Mouse (Mus musculus): ENCODE results near the gene Cyp4f14. TPM values are rescaled to one million over a fixed set of nuclear protein-coding genes. Genes with fewer than 3 reads are reported as not detected.

Cyp4f14 gene
- polyA plus RNA-seq, 2 experiments, result not detected

DNA sequence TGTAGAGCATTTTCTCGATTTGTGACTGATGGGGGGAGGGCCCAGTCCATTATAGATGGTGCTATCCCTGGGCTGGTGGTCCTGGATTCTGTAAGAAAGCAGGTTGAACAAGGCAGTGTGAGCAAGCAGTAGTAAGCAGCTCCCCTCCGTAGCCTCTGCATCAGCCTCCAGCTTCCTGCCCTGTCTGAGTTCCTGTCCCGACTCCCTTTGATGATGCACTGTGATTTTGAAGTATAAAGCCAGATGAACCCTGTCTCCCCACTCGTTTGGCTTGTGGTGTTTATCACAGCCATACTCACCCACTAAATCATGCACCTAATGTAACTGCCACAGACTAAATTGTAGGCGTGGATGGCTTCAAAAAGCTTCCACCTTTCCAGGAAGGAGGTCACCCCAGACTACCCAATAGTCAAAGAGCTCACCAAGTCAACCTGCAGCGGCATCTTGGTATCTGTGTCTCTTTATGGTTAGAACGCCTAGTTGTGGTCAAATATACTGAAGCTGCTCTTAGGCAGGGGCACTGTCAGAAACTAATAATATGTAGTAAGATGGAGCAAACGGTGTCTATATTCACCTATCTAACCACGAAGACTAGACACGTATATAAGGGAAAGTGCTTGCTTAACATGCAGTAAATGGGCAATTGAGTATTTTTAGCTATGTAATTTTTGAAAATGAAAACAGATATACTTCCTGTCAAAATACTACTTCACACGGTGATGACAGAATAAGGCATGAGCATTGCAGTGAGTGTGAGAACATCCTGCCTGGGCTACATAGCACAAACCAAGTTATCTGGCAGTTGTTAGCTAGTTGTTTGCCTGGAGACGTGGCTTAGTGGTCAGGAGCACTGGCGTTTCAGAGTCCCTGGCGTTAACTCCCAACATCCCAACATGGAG lies 36.6 kb downstream of the Cyp4f14 start:
- Histone ChIP-seq H3K9me3 (ENCODE audit: control insufficient read depth, low read length) (no peaks in the 10 kb centered on the region), H3K9ac (ENCODE audit: low read depth, low read length, severe bottlenecking) (no peak overlapping the region), H3K4me1 (ENCODE audit: control insufficient read depth, insufficient read depth, low read length) (peaks cover 4% of the 10 kb centered on the region), H3K27ac (replicated peaks; ENCODE audit: low read depth, low read length) (no peak overlapping the region), H3K4me3 (replicated peaks; ENCODE audit: low read length) (no peak overlapping the region), H3K4me2 (replicated peaks; ENCODE audit: low read depth, low read length, severe bottlenecking) (no peak overlapping the region), H3K27me3 (ENCODE audit: control insufficient read depth, insufficient read depth, low read length) (no peaks in the 10 kb centered on the region), H3K36me3 (ENCODE audit: control insufficient read depth, insufficient read depth, low read length) (peaks cover 59% of the 10 kb centered on the region)
- no peak for TF ChIP-seq POLR2A (IDR thresholded peaks at IDR 0.05; ENCODE audit: borderline replicate concordance, extremely low read depth, insufficient read depth, insufficient read length)
- ATAC-seq (ENCODE audit: low FRiP score, low read depth) (no peak), DNase-seq (ENCODE audit: low spot score) (no peak)
- 92% methylated on average over 14 of the region's 14 CpGs for WGBS

DNA sequence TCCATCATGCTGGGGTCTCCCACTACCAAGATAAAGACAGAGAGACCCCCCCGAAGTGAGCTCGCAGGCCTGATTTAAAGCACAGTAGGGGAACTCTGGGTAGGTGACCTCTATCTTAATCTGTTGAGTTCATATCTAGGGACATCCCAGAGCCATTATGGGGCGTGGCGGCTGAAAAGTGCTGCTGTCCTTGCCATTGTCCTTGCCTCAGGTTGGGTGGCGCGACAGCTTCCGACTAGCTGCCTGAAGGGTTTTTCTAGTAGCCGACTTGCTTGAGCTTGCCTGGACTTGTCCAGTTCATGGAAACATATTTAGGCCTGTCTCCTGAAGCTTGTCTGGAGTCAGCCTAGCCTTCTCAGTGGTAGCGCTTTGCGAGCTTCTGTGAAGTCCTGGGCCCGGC lies 38.4 kb downstream of the Cyp4f14 start:
- Histone ChIP-seq H3K4me2 (replicated peaks; ENCODE audit: low read depth, low read length, severe bottlenecking) (no peak overlapping the region), H3K36me3 (ENCODE audit: control insufficient read depth, insufficient read depth, low read length) (peaks cover 41% of the 10 kb centered on the region), H3K27ac (replicated peaks; ENCODE audit: low read depth, low read length) (no peak overlapping the region), H3K27me3 (ENCODE audit: control insufficient read depth, insufficient read depth, low read length) (no peaks in the 10 kb centered on the region), H3K9ac (ENCODE audit: low read depth, low read length, severe bottlenecking) (no peak overlapping the region), H3K4me1 (ENCODE audit: control insufficient read depth, insufficient read depth, low read length) (peaks cover 4% of the 10 kb centered on the region), H3K9me3 (ENCODE audit: control insufficient read depth, low read length) (no peaks in the 10 kb centered on the region), H3K4me3 (replicated peaks; ENCODE audit: low read length) (no peak overlapping the region)
- no peak for TF ChIP-seq POLR2A (IDR thresholded peaks at IDR 0.05; ENCODE audit: borderline replicate concordance, extremely low read depth, insufficient read depth, insufficient read length)
- 95% methylated on average over 11 of the region's 11 CpGs for WGBS
- DNase-seq (ENCODE audit: low spot score), result no peak
- no peak for ATAC-seq (ENCODE audit: low FRiP score, low read depth)

DNA sequence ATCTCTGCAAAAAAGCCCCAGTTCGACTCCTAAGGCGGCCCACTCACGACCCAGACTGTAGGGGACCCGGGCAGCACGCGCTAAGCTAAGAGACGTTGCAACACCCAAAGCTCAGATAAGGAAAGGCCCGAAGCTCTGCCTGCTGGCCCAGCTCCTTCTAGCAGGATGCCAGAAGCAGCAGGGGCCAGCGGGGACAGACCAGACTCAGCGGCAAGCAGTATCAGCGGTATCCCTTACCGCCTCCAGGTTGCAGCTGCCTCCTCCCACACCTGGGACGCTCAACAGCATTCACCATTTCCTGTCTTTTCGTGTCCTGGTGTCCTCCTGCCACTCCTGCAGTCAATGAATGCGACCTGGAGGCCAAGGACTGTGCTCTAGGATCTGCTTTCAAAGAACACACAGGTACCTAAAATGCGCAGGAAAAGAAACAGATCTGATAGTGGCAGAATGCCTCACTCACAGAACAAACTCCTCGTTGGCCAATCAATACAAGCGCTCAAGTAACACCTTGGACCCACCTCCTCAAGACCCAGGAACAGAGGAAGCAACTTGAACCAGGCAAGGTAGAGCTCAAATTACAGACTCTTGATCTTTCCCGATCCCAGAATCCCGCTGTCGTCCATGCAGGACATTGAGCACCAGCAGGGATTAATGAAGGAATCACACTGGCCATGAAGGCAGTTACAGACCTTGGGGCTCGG lies 39.5 kb downstream of the Cyp4f14 start:
- Histone ChIP-seq H3K9ac (ENCODE audit: low read depth, low read length, severe bottlenecking) (peak overlapping the region; percentile 40; the same call in 1 of the 2 replicates), H3K4me3 (replicated peaks; ENCODE audit: low read length) (0 out of 2 replicates have a peak overlapping the region, but pooled peaks have one; percentile 7)
- DNase-seq (ENCODE audit: low spot score), result no peak

DNA sequence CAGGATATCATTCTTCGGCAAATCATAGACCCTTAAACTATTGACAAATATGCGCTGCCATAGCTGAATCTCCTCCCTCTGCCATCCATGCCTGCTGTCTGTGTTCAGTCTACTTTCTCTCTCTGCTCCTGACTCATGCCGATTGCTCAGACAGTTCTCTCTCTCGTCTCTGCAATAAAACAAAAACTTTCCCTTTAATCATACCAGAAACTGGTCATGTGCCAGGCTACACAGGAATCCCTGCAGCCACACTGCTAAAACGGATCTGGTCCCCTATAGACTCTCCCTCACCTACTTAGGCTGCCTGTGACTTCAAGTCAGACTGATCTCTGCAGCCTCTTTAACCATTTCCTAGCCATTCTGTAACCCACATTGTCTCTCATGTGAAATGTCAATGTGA lies 44.4 kb downstream of the Cyp4f14 start:
- no peak for ATAC-seq (ENCODE audit: low FRiP score, low read depth)
- no peaks in the 10 kb centered on the region for H3K27me3 ChIP-seq (ENCODE audit: control insufficient read depth, insufficient read depth, low read length)
- no peak overlapping the region for H3K4me2 ChIP-seq (replicated peaks; ENCODE audit: low read depth, low read length, severe bottlenecking)
- no peaks in the 10 kb centered on the region for H3K9me3 ChIP-seq (ENCODE audit: control insufficient read depth, low read length)
- TF ChIP-seq POLR2A (IDR thresholded peaks at IDR 0.05; ENCODE audit: borderline replicate concordance, extremely low read depth, insufficient read depth, insufficient read length), result no peak
- peaks cover 4% of the 10 kb centered on the region for H3K4me1 ChIP-seq (ENCODE audit: control insufficient read depth, insufficient read depth, low read length)
- no peak overlapping the region for H3K4me3 ChIP-seq (replicated peaks; ENCODE audit: low read length)
- no peak overlapping the region for H3K27ac ChIP-seq (replicated peaks; ENCODE audit: low read depth, low read length)
- DNase-seq (ENCODE audit: low spot score), result no peak
- H3K9ac ChIP-seq (ENCODE audit: low read depth, low read length, severe bottlenecking), result no peak overlapping the region
- no peaks in the 10 kb centered on the region for H3K36me3 ChIP-seq (ENCODE audit: control insufficient read depth, insufficient read depth, low read length)
- 55% methylated on average over 5 of the region's 5 CpGs for WGBS

More for the DNA sequence above, 39.5 kb downstream of the Cyp4f14 start:
- peaks cover 29% of the 10 kb centered on the region for H3K36me3 ChIP-seq (ENCODE audit: control insufficient read depth, insufficient read depth, low read length)
- H3K27me3 ChIP-seq (ENCODE audit: control insufficient read depth, insufficient read depth, low read length), result no peaks in the 10 kb centered on the region
- no peak for ATAC-seq (ENCODE audit: low FRiP score, low read depth)
- H3K27ac ChIP-seq (replicated peaks; ENCODE audit: low read depth, low read length), result no peak overlapping the region
- H3K4me2 ChIP-seq (replicated peaks; ENCODE audit: low read depth, low read length, severe bottlenecking), result peak overlapping the region; percentile 37
- TF ChIP-seq POLR2A (IDR thresholded peaks at IDR 0.05; ENCODE audit: borderline replicate concordance, extremely low read depth, insufficient read depth, insufficient read length), result no peak
- H3K4me1 ChIP-seq (ENCODE audit: control insufficient read depth, insufficient read depth, low read length), result peaks cover 4% of the 10 kb centered on the region
- WGBS, result 6% methylated on average over 22 of the region's 22 CpGs
- H3K9me3 ChIP-seq (ENCODE audit: control insufficient read depth, low read length), result no peaks in the 10 kb centered on the region

DNA sequence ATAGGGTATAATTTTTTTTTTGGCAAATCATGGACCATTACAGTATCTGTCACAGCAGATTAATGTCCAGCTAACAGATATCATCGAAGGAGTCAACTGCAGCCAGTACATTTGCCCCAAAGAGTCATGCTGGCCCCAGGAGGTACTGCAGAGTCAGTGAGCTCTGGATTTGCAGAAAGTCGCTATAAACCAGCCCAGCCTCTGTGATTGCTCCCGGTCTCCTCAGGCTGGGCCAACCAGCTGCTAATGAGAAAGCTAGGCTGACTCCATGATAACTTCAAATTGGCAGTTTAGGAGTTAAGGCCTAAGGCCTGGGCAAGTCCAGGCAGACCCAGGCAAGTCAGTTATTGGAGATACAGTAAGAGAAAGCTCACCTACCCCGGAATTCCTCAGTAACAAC lies 45.1 kb downstream of the Cyp4f14 start:
- Histone ChIP-seq H3K27ac (replicated peaks; ENCODE audit: low read depth, low read length) (no peak overlapping the region), H3K27me3 (ENCODE audit: control insufficient read depth, insufficient read depth, low read length) (no peaks in the 10 kb centered on the region), H3K36me3 (ENCODE audit: control insufficient read depth, insufficient read depth, low read length) (no peaks in the 10 kb centered on the region), H3K4me3 (replicated peaks; ENCODE audit: low read length) (no peak overlapping the region), H3K9ac (ENCODE audit: low read depth, low read length, severe bottlenecking) (no peak overlapping the region), H3K4me1 (ENCODE audit: control insufficient read depth, insufficient read depth, low read length) (no peaks in the 10 kb centered on the region), H3K9me3 (ENCODE audit: control insufficient read depth, low read length) (no peaks in the 10 kb centered on the region), H3K4me2 (replicated peaks; ENCODE audit: low read depth, low read length, severe bottlenecking) (no peak overlapping the region)
- ATAC-seq (ENCODE audit: low FRiP score, low read depth) (no peak), DNase-seq (ENCODE audit: low spot score) (no peak)
- WGBS, result 50% methylated on average over 4 of the region's 4 CpGs
- TF ChIP-seq POLR2A (IDR thresholded peaks at IDR 0.05; ENCODE audit: borderline replicate concordance, extremely low read depth, insufficient read depth, insufficient read length), result no peak

All from limb, embryonic 14.5 days (tissue).